Mouse (Mus musculus) heart, adult 2 months (tissue): Measurements from ENCODE around the gene Atp6v1g2.
"Not testable (repeated sequence)": the region's sequence is repeated elsewhere in the genome, so short reads cannot be mapped to it uniquely, and the experiment has no call there.

Experiments
- CTCF ChIP-seq: fragments of 200-600 bp; IDR thresholded peaks from 2 replicates; pipeline ENCODE4 v1.8.1; 2022; ENCODE audit warnings: antibody characterized with exemption, mild to moderate bottlenecking, moderate library complexity
- EP300 ChIP-seq: fragments of 200-500 bp; IDR thresholded peaks from 2 replicates; pipeline ENCODE4 v1.6.1; 2011; ENCODE audit warnings: low read depth, low read length, control low read depth; ENCODE audit not compliant: insufficient read depth
- POLR2A ChIP-seq: fragments of 200-500 bp; IDR thresholded peaks from 2 replicates; pipeline ENCODE4 v1.6.1; 2011; ENCODE audit warnings: mild to moderate bottlenecking, low read depth, low read length, control low read depth; ENCODE audit not compliant: insufficient read depth

GRCm38 (mm10) chr17:35234090-35234489, 630 bp downstream of the Atp6v1g2 start:
- TF ChIP-seq CTCF, POLR2A, EP300: not testable (repeated sequence)
